Mouse (Mus musculus) bone marrow macrophage, adult 2 months (primary cell): ENCODE measurements around the gene Ugt1a1.

Experiments used
- CTCF ChIP-seq: IDR thresholded peaks from 2 replicates; pipeline ENCODE4 v1.5.1; 2012; ENCODE audit warnings: low read depth, mild to moderate bottlenecking, low read length, moderate library complexity
- POLR2A ChIP-seq: IDR thresholded peaks from 2 replicates; pipeline ENCODE4 v1.6.1; 2012; ENCODE audit warnings: mild to moderate bottlenecking, low read depth, low read length, borderline replicate concordance

DNA sequence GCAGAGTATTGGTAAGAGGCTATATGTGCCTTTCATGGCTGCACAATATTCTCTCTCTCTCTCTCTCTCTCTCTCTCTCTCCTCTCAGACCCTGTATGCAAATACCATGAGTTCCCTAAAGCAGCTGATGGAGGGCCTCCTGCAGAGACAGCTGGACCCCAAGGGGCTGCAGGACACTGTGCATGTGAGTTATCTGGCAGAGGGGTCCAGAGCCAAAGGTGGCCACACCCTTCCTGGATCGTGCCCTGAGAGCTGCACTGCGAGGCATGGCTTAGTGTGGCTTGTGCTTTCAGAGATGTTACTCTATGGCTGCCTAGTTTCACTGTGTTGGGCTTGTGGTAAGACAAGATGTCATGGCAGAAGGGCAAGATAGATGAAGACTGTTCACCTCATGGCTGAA is 35.9 kb downstream of the Ugt1a1 start:
- TF ChIP-seq POLR2A, result no peak
- TF ChIP-seq CTCF, result no peak
